Mouse (Mus musculus) MEL-GATA-1-ER (cell line): ENCODE results near the gene Rpp25.

ENCODE experiments used
- DNase-seq: peaks from one replicate; pipeline ENCODE4 v3.0.0-alpha.2; 2012; ENCODE audit warnings: low read depth; ENCODE audit errors: extremely low read depth

The Rpp25 gene

DNA sequence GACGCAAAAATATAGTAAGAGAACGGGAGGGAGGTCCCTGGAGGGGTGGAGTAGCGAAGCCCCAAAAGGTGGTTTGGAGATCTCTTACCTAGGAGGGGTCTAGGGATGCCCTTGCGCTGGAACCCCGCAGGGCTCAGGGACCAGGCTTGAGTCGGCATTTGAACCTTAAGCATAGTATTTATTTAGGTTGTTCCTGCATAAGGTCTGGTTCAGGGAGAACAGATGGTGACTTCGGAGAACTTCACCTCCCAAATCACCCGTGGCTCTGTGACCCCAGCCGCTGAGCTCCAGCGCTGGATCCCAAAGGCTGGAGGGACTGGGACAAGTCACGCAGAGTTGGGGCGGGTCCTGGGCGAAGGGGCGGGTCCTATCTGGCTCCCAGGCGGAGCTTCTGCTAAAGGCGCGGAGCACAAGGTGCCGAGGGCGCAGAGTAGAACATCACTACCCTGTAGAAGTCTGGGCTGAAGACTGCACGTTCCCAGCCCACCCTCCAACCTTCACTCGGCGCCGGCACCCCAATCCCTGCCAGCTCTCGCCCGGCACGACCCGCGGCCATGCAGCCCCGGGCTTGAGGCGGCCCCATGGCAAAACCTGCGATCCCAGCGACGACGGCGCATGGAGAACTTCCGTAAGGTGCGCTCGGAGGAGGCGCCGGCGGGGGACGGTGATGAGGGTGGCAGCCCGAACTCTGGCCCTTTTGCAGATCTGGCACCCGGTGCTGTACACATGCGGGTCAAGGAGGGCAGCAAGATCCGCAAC, at the start of gene Rpp25:
Rpp25 (plus strand) TSS at position 405 of the 759 bp plus-strand sequence.
- DNase-seq = no peak

DNA sequence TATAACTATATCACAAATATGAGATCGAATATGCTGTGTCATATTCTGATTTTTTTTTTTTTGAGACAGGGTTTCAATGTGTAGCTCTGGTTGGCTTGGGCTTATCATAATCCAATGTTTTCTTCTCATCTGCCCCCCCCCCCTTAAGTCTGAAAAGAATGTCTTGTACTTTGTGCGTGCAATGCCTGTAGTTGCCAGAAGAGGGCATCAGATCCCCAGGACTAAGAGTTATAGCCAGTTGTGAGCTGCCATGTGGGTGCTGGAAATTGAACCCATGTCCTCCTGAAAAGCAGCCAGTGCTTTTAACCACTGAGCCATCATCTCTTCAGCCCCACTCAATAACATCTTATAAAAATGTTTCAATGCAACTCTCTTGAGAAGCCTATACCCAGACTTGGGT, 44.1 kb upstream of the Rpp25 start:
- peak; percentile 10 for DNase-seq

DNA sequence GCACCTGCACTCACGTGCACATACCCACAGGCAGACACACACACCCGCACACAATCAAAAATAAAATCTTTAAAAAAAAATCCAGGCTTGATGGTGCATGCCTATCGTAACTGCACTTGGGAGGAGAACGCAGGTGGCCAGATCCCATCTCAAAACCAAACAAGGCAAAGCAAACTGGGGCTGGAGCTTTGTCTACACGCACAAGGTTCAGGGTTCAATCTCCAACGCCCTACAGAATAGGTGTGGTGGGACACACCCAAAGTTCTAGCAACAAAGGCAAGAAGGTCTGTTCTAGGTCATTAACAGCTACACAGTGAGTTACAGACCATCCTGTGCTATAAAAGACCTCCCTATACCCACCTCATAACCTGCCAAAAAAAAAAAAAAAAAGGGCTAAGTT, 41.0 kb upstream of the Rpp25 start:
- DNase-seq = no peak

DNA sequence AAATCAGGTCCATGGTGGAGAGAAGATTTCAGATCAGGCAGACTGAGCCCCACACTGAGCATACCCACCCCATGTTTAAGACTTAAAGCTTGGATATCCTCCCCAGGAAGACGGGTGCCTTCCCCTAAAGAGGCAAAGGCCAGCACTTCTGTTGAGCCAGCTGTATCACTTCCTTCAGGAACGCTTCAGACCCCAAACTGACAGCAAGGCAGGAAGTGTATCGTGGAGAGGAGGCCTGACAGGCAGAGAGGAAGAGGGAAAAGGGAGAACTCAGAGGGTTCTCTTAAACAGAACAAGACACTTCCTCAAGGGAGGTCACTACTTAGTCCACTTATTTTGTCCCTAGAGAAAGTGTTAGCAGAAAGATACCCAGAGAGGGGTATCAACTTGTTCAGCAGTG, 37.7 kb upstream of the Rpp25 start:
- no peak for DNase-seq

DNA sequence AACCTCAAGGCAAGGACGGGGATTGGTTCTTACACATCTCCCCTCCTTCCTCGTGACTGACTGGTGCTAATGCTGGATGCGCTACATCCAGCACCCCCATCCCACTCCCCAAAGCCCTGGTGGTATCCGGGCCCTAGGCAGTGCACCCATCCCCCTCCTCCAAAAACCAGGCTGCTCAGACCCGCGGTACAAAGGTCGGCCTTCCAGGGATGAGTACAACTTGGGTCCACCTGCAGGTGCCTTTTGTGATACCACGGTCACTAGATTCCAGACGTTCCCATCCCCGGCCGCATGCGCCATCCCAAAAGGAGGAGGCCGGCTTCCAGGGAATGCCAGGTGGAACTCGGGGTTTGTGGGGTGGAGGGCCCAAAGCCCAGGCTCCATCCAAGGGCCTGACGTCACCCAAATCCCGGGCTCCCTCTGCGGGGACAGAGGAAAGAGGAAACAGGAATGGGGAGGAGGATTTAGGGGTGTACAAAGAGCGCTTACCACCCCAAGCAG, 36.5 kb upstream of the Rpp25 start:
- no peak for DNase-seq

DNA sequence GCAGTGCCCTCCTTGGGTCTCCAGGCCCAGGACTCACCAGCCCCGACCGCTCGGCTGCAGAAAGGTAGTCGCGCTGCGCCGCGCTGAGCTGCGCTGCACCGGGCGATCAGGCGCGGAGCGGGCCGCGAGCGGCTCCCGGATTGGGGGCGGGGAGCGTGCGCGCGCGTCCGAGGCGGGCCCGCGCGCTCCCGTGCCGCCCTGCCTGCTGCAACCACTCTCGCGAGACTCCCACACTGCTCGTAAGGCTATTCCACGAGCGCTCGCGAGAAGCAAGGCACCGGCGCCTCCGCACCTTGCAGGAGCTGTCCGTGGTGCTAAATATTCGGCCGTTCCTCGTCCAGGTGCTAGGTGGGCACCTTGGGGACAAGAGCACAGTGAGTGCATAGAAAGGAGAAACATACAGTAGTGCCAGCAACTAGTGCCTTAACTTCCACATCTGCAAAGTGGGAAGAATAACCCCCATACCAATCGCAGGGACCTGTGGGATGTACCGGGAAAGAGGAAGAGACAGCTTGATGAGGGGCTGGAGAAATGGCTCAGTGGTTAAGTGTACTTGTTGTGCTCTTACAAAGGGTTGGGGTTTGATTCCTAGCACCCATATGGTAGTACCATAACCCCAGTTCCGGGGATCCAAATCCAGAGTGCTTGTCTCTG, 35.8 kb upstream of the Rpp25 start, which contains the start of gene Scamp5:
Scamp5 (minus strand) TSS at position 165 of the 654 bp plus-strand sequence.
- DNase-seq = peak; percentile 71

DNA sequence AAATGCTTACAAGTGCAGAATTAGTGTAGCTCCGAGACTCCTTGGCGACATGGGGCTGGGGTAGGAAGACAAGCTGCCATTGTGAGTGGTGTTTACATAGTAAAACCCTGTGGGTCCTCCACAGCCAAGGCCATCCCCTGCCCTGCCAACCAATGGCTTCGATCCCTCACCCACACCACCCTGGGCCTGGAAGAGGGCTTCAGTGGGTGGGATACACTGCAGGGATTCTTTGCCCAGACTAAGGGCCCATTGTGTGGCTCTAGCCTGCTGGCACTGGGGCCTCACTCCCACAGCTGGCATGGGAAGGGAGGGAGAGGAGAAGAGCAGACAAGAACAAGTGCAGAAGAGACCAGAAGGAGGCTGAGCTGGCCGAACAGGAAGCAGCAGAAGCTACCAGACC, 34.9 kb upstream of the Rpp25 start:
- no peak for DNase-seq

DNA sequence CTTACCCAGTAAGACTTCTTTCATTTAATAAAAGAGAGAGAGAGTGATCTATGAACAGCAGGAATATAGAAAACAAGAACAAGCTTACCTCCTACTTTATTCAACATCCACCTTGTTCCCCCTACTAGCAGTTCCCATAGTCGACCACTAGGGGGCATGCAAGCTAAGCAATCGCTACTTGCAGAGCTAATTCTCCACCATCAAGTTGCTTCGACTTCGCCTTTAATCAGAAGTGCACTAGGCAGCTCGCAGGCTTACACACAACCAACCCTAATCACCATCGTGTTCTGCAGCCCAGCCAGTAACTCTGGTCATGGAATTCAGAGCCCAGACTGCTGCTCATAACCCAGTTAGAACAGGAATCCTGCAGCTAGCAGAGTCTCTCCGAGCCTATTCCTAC, 18.1 kb upstream of the Rpp25 start:
- peak; percentile 65 for DNase-seq

DNA sequence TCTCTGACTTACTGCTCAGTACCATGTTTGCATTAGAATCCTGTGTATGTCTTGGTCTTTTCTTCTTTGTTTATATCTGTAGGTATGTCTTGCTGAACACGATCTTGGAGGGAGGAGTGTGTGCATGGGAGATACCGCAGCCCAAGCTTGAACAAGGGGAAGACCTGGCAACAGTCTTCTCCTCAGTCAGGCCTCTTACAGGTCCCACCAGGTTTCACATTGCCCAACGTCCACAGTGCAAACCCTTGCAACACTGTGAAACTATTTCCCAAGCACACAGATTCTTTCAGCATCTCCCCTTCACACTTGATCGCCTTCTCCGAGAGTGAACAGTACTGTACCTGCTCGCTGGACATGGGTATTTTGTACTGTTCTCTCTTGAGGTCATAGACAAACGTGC, 16.0 kb upstream of the Rpp25 start:
- no peak for DNase-seq

DNA sequence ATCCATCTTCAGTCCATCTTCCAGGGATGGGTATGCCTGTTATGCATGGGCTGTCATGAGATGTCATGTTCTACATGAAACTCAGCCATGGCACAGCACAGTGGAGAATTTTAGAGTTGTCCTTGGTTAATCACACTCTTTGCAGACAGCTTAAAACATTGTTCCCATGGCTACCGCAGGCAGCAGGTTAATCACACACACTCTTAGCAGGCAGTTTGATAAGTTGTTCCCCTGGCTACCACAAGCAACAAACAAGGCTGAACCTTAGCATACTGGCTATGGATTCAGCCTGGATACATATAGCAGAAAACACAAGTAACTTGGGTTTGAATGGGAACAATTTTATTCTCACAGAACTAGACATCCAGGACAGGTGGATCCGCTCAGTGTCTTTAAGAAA, 10.3 kb upstream of the Rpp25 start:
- DNase-seq = no peak

DNA sequence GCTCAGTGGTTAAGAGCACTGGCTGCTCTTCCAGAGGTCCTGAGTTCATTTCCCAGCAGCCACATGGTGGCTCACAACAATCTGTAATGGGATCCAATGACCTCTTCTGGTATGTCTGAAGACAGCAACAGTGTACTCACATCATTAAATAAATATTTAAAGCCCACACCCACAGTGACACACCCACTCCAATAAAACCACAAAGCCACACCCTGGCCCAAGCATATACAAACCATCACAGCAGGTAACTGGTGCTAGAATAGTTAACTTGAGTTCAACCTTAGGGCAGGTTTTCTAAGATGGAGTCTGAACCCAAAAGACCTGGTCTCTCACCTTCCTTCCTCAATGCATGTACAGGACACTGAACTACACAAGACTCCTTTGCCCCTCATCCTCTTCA, 8.9 kb upstream of the Rpp25 start:
- no peak for DNase-seq

DNA sequence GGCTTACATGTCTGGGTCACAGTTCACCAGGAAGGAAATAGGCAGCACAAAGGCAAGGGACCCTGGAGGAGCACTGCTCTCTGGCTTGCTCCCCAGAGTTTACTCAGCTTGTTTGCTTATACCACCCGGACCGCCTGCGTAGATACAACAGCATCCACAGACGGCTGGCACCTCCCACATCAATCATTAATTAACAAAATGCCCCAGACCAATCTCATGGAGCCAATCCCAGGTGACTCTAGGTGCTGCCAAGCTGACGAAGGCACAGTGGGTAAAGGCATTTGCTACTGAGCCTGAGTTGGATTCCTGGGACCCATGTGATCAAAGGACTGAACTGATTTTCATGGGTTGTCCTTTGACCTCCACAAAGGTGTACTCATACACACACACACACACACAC, 6.6 kb upstream of the Rpp25 start:
- DNase-seq = no peak

DNA sequence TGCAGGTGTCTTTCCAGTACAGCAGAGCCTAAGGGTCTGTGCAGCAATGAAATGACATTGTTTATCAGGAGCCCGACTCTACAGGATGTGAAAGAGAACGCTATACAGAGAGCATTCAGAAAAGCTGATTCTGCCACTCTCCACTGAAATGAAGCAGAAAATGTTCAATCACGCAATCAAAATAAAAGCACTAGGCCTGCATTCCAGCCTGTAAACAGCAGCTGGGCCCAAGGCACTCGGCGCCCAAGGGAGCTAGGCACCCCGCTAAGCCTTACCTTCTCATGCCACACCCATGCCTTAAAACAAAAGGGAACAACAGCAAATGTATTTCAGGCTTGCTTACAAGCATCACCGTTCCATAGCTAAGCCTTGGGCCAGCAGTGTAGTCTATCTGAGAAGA, 5.3 kb upstream of the Rpp25 start:
- no peak for DNase-seq

DNA sequence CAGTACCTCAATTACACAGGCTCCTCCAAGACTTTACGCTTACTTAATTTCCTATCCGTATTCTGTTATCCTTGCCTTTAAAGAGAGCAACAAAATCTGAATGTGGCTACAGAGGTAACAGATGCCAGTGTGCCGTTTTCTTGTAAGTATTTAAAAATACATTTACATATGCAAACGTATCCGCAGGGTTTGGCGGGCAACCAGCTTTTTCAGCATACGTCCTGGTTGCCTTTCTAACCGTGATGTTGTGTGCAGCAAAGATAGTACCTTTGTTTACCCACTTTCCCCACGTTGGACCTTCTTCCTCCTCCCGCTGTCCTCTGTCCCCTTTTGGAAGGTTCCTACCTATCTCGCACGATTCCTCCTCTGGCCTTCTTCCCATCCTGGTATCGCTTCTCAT, 2.4 kb upstream of the Rpp25 start:
- no peak for DNase-seq

DNA sequence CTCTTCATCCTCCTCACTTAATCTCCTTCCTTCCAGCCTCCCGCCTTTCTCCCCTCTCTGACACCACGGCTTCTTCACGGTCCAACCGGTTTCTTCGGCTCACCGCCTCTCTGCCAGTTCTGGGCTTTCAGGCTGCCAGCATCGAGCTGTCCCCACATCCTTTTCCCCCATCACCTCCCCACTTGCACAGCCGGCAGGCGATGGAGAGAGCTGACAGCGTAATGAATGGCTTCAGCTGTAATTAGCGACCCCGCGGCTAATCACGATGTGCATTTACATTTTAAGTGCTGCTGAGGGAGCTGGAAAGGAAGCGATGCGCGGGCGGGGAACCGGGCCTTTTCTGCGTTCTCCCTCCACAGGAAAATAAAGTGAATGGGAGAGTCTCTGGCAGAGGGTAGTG, 2.0 kb upstream of the Rpp25 start:
- no peak for DNase-seq

DNA sequence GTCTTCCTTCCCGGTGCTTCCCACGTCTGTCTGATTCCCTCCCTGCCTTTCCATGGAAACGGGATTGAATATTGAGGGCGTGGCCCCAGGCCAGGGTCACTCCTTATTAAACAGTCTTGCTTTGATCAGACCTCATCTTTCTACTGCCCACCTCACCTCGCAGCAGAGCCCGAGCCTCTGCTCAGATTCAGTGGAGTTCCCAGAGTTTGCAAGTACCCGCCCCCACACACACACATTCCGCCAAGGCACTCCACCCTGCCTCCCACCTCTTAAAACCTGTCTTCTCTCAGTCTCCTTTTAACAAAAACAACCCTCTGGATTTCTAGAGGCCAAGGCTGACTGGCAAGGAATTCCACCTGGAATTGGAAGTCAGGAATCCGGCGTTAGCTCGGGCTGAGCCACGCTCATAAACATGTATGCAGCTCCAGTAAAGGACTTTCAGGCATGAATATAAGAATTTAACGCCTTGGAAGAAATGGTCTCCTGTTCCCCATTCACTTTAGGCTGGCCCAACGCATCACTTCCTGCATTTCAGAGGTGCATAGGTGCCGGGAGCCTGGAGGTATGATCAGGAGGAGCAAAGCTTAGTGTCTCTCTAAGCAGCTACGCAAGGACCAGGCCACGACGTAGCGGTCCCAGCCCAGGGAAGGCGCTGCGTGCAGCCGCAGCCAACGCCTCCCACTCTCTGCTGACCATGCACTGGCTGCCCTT, 760 bp upstream of the Rpp25 start:
- no peak for DNase-seq

DNA sequence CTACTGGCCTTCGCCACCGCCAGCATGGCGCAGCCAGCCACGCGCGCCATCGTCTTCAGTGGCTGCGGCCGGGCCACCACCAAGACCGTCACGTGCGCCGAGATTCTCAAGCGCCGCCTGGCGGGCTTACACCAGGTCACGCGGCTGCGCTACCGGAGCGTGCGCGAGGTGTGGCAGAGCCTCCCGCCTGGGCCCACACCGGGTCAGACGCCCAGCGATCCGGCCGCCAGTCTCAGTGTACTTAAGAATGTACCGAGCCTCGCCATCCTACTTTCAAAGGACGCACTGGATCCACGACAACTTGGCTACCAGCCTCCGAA, 515 bp downstream of the Rpp25 start:
- DNase-seq = no peak

DNA sequence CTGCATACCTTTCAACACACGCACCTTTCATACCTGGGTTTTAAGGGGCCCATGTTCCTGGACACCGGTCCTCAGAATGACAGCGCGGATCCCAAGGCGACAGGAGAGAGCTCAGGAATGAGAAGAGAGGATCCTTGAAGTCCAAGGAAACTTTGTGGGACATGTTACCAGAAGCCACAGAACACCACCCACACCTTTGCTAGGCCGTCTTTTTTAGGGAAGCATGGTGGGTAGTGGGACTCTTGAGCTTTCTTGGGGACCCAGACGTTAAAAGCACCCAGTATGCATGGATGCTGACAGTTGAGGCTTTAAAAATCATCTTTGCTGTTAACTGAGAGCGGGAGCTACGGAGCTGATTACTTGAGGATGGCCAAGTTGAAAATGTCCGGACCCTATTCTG, 1.1 kb downstream of the Rpp25 start:
- DNase-seq = no peak

DNA sequence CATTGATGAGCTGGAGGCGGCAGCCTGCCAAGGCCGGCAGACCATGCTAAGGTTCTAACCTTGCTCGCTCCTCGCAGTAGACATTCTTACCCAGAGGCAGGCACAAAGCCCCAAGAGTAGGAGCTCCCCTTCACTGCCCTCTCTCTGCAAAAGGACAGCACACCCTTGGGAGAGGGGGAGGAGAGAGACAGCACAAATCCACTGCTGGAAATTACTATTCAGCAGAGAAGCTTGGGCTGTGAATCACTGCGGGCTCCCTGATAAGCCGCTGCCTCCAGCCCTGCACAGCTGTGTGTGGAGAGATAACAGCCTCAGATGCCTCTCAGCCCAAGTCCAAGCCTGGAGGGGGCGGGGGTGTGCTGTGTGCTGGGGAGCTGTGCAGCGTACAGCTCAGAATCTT, 1.9 kb downstream of the Rpp25 start:
- peak; percentile 89 for DNase-seq

DNA sequence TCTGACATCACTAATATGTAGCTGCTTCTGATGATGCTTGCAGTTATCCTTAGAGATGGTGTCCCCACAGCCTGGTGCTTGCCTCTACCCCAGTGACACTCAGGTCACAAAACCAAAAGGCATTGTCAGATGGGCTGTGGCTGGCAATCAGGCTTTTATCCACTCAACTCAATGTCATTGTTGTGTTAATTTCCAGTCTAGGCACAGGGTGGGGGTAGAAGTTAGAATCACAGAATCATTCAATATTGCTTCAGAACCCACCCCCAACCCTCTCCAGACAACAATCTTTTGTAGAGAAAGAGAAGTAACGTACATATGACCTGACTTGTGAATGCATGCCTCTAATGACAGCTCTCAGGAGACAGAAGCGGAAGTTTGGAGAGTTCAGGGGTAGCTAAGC, 6.8 kb downstream of the Rpp25 start:
- no peak for DNase-seq

DNA sequence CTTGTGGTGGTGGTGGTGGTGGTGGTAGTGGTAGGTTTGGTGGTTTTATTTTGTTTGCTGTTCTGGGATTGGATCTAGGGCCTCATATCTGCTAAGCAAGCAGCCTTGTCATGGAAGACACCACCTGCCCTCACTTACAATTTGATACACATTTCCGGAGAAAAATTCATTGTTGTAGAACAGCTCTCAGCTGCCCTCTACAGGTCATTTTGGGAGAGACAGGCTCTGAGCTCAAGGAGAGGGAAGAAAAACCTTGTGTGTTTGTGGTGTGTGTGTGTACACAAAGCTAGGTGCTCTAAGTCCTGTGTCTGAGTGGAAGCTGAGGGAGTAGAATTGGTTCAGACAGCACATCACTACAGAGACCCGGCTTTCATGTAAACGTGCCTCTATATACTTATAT, 13.3 kb downstream of the Rpp25 start:
- peak; percentile 60 for DNase-seq

DNA sequence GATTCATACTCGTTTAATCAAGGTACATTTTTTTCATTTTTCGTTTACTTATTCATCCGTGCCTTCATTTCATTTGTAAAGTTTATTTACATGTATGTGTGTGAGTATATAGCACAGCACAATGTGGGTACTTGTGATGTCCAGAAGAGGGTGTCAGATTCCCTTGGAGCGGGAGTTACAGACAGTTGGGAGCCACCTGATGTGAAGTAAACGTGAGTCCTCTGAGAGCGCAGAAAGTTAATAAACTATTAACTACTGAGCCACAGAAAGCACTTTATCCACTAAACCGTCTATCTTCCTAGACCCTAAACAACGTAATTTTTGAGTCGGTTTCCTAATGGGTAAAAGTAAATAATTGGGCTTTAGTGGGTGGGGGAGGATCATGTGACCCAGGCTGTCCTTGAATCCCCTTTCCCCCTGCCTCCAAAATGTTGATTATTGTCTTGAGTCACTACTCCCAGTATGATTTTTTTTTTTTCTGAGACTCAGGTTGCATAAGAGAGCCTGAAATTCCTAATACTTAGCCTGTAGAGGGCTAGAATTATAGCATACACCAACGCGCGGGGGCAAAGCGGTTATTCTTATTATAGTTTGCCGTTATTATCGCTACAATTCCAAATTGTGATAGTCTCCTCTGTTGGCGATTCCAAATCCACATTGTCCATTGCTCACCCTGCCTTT, 16.7 kb downstream of the Rpp25 start:
- no peak for DNase-seq
